Mouse (Mus musculus) lung, postnatal 0 days (tissue): ENCODE data around the gene Susd4. TPM values are rescaled to one million over a fixed set of nuclear protein-coding genes. Genes with fewer than 3 reads are reported as not detected.

Experiments used
- ATAC-seq: fragments of 200-750 bp; cut with Nextera tagmentation; 2 replicates; pipeline ENCODE4 v1.8.0; 2017; ENCODE audit warnings: moderate library complexity
- DNase-seq: peaks from one replicate; pipeline ENCODE4 v3.0.0-alpha.2; 2016; ENCODE audit warnings: low spot score
- H3K27ac ChIP-seq: fragments of 300-500 bp; sonication (generic); 2 replicates; pipeline ENCODE4 v1.5.1; 2014; ENCODE audit warnings: antibody characterized with exemption, mild to moderate bottlenecking, low read length, mixed read lengths
- H3K27me3 ChIP-seq: fragments of 300-500 bp; sonication (generic); replicated peaks from 2 replicates; pipeline ENCODE4 v1.6.1; 2014; ENCODE audit warnings: low read length, mixed read lengths; ENCODE audit not compliant: insufficient read depth
- H3K36me3 ChIP-seq: fragments of 300-500 bp; sonication (generic); 2 replicates; pipeline ENCODE4 v1.6.1; 2014; ENCODE audit warnings: low read length, mixed read lengths; ENCODE audit not compliant: insufficient read depth
- H3K4me1 ChIP-seq: fragments of 300-500 bp; sonication (generic); 2 replicates; pipeline ENCODE4 v1.6.1; 2014; ENCODE audit warnings: antibody characterized with exemption, low read depth, low read length, mixed read lengths; ENCODE audit not compliant: insufficient read depth
- H3K4me2 ChIP-seq: fragments of 300-500 bp; sonication (generic); replicated peaks from 2 replicates; pipeline ENCODE4 v1.6.1; 2014; ENCODE audit warnings: low read depth, mild to moderate bottlenecking, low read length, moderate library complexity, mixed read lengths
- H3K4me3 ChIP-seq: fragments of 300-500 bp; sonication (generic); 2 replicates; pipeline ENCODE4 v1.5.1; 2014; ENCODE audit warnings: low read depth, low read length
- H3K9ac ChIP-seq: fragments of 300-500 bp; sonication (generic); replicated peaks from 2 replicates; pipeline ENCODE4 v1.6.1; 2014; ENCODE audit warnings: low read depth, mild to moderate bottlenecking
- H3K9me3 ChIP-seq: fragments of 300-500 bp; sonication (generic); 2 replicates; pipeline ENCODE4 v1.6.1; 2016; ENCODE audit warnings: low read length, mixed read lengths
- CTCF ChIP-seq: IDR thresholded peaks from 2 replicates; pipeline ENCODE4 v1.5.1; 2016; ENCODE audit warnings: antibody characterized with exemption, mild to moderate bottlenecking
- EP300 ChIP-seq: IDR thresholded peaks from 2 replicates; pipeline ENCODE4 v1.6.1; 2016; ENCODE audit warnings: antibody characterized with exemption, mild to moderate bottlenecking, control low read depth
- WGBS: fragments of 180-500 bp; shearing (Covaris S2); extraction: QIAGEN DNeasy Blood & Tissue Kit; methylation state at CpG from one replicate; pipeline ENCODE4 v1.1.7; 2014; 5-methylcytosine and 5-hydroxymethylcytosine counted together
- polyA plus RNA-seq: library from polyadenylated mRNA; unstranded; fragments of >200 nt; fragmentation: Nextera tagmentation; extraction: Ambion mirVana; gene quantifications from 2 replicates; pipeline ENCODE4 v1.2.1, GENCODE M21; 2015

Gene Susd4
- polyA plus RNA-seq, 1 experiment from 2014 or later: 13.3 TPM

- H3K36me3 ChIP-seq: no peaks in the 10 kb centered on the region
- H3K9ac ChIP-seq: no peak overlapping the region
- no peak overlapping the region for H3K4me2 ChIP-seq
- H3K4me1 ChIP-seq: 0 out of 2 replicates have a peak, but pooled peaks cover 4% of the 10 kb centered on the region
- H3K27me3 ChIP-seq: no peaks in the 10 kb centered on the region
- ATAC-seq (peak; percentile 60), DNase-seq (peak; percentile 24)
- H3K9me3 ChIP-seq: no peaks in the 10 kb centered on the region
- H3K27ac ChIP-seq: no peak overlapping the region
- TF ChIP-seq EP300 (no peak), CTCF (no peak)
- no peak overlapping the region for H3K4me3 ChIP-seq
- WGBS: 76% methylated on average over 10 of the region's 10 CpGs
Measured at GRCm38 (mm10) chr1:182794221-182794620, 30.6 kb downstream of the Susd4 start.

GRCm38 (mm10) chr1:182794628-182795027 lies 31.0 kb downstream of the Susd4 start:
- H3K9me3 ChIP-seq: no peaks in the 10 kb centered on the region
- H3K4me3 ChIP-seq: no peak overlapping the region
- no peak overlapping the region for H3K4me2 ChIP-seq
- no peaks in the 10 kb centered on the region for H3K27me3 ChIP-seq
- ATAC-seq (no peak), DNase-seq (no peak)
- H3K27ac ChIP-seq: no peak overlapping the region
- no peaks in the 10 kb centered on the region for H3K36me3 ChIP-seq
- 92% methylated on average over 9 of the region's 9 CpGs for WGBS
- H3K9ac ChIP-seq: no peak overlapping the region
- no peaks in the 10 kb centered on the region for H3K4me1 ChIP-seq
- no peak for TF ChIP-seq EP300

- no peak overlapping the region for H3K9ac ChIP-seq
- H3K36me3 ChIP-seq: no peaks in the 10 kb centered on the region
- no peak overlapping the region for H3K4me2 ChIP-seq
- TF ChIP-seq EP300 (no peak), CTCF (no peak)
- H3K27me3 ChIP-seq: no peaks in the 10 kb centered on the region
- ATAC-seq (no peak), DNase-seq (no peak)
- no peaks in the 10 kb centered on the region for H3K4me1 ChIP-seq
- H3K9me3 ChIP-seq: no peaks in the 10 kb centered on the region
- no peak overlapping the region for H3K27ac ChIP-seq
- no peak overlapping the region for H3K4me3 ChIP-seq
- WGBS: 77% methylated on average over 14 of the region's 14 CpGs
Measured at GRCm38 (mm10) chr1:182797048-182797447, 33.4 kb downstream of the Susd4 start.

GRCm38 (mm10) chr1:182801590-182801989 lies 37.9 kb downstream of the Susd4 start:
- Histone ChIP-seq H3K27me3 (no peaks in the 10 kb centered on the region), H3K4me2 (no peak overlapping the region), H3K27ac (no peak overlapping the region), H3K9me3 (no peaks in the 10 kb centered on the region), H3K9ac (no peak overlapping the region), H3K4me1 (no peaks in the 10 kb centered on the region), H3K4me3 (no peak overlapping the region), H3K36me3 (no peaks in the 10 kb centered on the region)
- 71% methylated on average over 2 of the region's 2 CpGs for WGBS
- no peak for TF ChIP-seq CTCF
- no peak for TF ChIP-seq EP300
- ATAC-seq (no peak), DNase-seq (no peak)

GRCm38 (mm10) chr1:182802891-182803290 lies 39.2 kb downstream of the Susd4 start:
- Histone ChIP-seq H3K27ac (no peak overlapping the region), H3K36me3 (no peaks in the 10 kb centered on the region), H3K9ac (no peak overlapping the region), H3K9me3 (no peaks in the 10 kb centered on the region), H3K27me3 (no peaks in the 10 kb centered on the region), H3K4me3 (no peak overlapping the region), H3K4me1 (no peaks in the 10 kb centered on the region), H3K4me2 (no peak overlapping the region)
- TF ChIP-seq CTCF (no peak), EP300 (no peak)
- no peak for ATAC-seq
- no peak for DNase-seq
- 67% methylated on average over 15 of the region's 15 CpGs for WGBS

GRCm38 (mm10) chr1:182813991-182814390 lies 50.3 kb downstream of the Susd4 start:
- no peak for ATAC-seq
- Histone ChIP-seq H3K9ac (no peak overlapping the region), H3K4me2 (no peak overlapping the region), H3K9me3 (no peaks in the 10 kb centered on the region), H3K27ac (no peak overlapping the region), H3K4me3 (no peak overlapping the region), H3K36me3 (no peaks in the 10 kb centered on the region), H3K27me3 (no peaks in the 10 kb centered on the region), H3K4me1 (no peaks in the 10 kb centered on the region)
- no peak for DNase-seq
- TF ChIP-seq EP300 (no peak), CTCF (no peak)
- 54% methylated on average over 7 of the region's 7 CpGs for WGBS

GRCm38 (mm10) chr1:182814566-182814965 lies 50.9 kb downstream of the Susd4 start:
- Histone ChIP-seq H3K9me3 (no peaks in the 10 kb centered on the region), H3K4me3 (no peak overlapping the region), H3K4me1 (no peaks in the 10 kb centered on the region), H3K36me3 (no peaks in the 10 kb centered on the region), H3K9ac (no peak overlapping the region), H3K27ac (no peak overlapping the region), H3K27me3 (no peaks in the 10 kb centered on the region), H3K4me2 (no peak overlapping the region)
- no peak for DNase-seq
- WGBS: 77% methylated on average over 6 of the region's 6 CpGs
- ATAC-seq: no peak
- TF ChIP-seq EP300: no peak
